Mouse (Mus musculus): Measurements from ENCODE around the gene Snrnp35. TPM values are rescaled to one million over a fixed set of nuclear protein-coding genes. Genes with fewer than 3 reads are reported as not detected.

Snrnp35 gene
- polyA plus RNA-seq, 1 experiment from 2014 or later = 8.9 TPM

- 87% methylated on average over 1 of the region's 1 CpGs for WGBS
- no peaks in the 10 kb centered on the region for H3K36me3 ChIP-seq (ENCODE audit: control insufficient read depth, insufficient read depth, low read length)
- H3K9me3 ChIP-seq (ENCODE audit: control insufficient read depth, low read length) = no peaks in the 10 kb centered on the region
- peaks cover 5% of the 10 kb centered on the region; the same call in 1 of the 2 replicates for H3K4me1 ChIP-seq (ENCODE audit: control insufficient read depth, insufficient read depth, low read length)
- ATAC-seq (ENCODE audit: low read depth) = no peak
- no peak overlapping the region for H3K4me3 ChIP-seq (ENCODE audit: low read depth, low read length)
- no peak overlapping the region for H3K9ac ChIP-seq (replicated peaks; ENCODE audit: low read depth, low read length)
- H3K4me2 ChIP-seq (ENCODE audit: low read depth, low read length) = 0 out of 2 replicates have a peak overlapping the region, but pooled peaks have one; percentile 71
- no peaks in the 10 kb centered on the region for H3K27me3 ChIP-seq (ENCODE audit: control insufficient read depth, insufficient read depth, low read length)
- no peak overlapping the region for H3K27ac ChIP-seq (ENCODE audit: low read depth, low read length)
Observed at GRCm38 (mm10) chr5:124478873-124479204, 4.1 kb upstream of the Snrnp35 start.

- WGBS = 78% methylated on average over 4 of the region's 4 CpGs
- no peak for ATAC-seq (ENCODE audit: low read depth)
Observed at GRCm38 (mm10) chr5:124480119-124480518, 2.8 kb upstream of the Snrnp35 start.

GRCm38 (mm10) chr5:124481714-124482113, 1.2 kb upstream of the Snrnp35 start:
- Histone ChIP-seq H3K4me3 (ENCODE audit: low read depth, low read length) (no peak overlapping the region), H3K27ac (ENCODE audit: low read depth, low read length) (no peak overlapping the region), H3K4me2 (ENCODE audit: low read depth, low read length) (no peak overlapping the region), H3K27me3 (ENCODE audit: control insufficient read depth, insufficient read depth, low read length) (no peaks in the 10 kb centered on the region), H3K9me3 (ENCODE audit: control insufficient read depth, low read length) (no peaks in the 10 kb centered on the region), H3K4me1 (ENCODE audit: control insufficient read depth, insufficient read depth, low read length) (peaks cover 12% of the 10 kb centered on the region; the same call in 1 of the 2 replicates), H3K9ac (replicated peaks; ENCODE audit: low read depth, low read length) (no peak overlapping the region), H3K36me3 (ENCODE audit: control insufficient read depth, insufficient read depth, low read length) (no peaks in the 10 kb centered on the region)
- ATAC-seq (ENCODE audit: low read depth) = no peak
- 89% methylated on average over 4 of the region's 4 CpGs for WGBS

More at GRCm38 (mm10) chr5:124480119-124480518, 2.8 kb upstream of the Snrnp35 start:
- no peak overlapping the region for H3K4me2 ChIP-seq (ENCODE audit: low read depth, low read length)
- H3K27me3 ChIP-seq (ENCODE audit: control insufficient read depth, insufficient read depth, low read length) = no peaks in the 10 kb centered on the region
- H3K27ac ChIP-seq (ENCODE audit: low read depth, low read length) = no peak overlapping the region
- no peaks in the 10 kb centered on the region for H3K36me3 ChIP-seq (ENCODE audit: control insufficient read depth, insufficient read depth, low read length)
- no peak overlapping the region for H3K4me3 ChIP-seq (ENCODE audit: low read depth, low read length)
- H3K4me1 ChIP-seq (ENCODE audit: control insufficient read depth, insufficient read depth, low read length) = peaks cover 12% of the 10 kb centered on the region; the same call in 1 of the 2 replicates
- H3K9ac ChIP-seq (replicated peaks; ENCODE audit: low read depth, low read length) = no peak overlapping the region
- no peaks in the 10 kb centered on the region for H3K9me3 ChIP-seq (ENCODE audit: control insufficient read depth, low read length)

GRCm38 (mm10) chr5:124482436-124482965, 433 bp upstream of the Snrnp35 start:
- H3K9ac ChIP-seq (replicated peaks; ENCODE audit: low read depth, low read length) = peak overlapping the region; percentile 56
- H3K9me3 ChIP-seq (ENCODE audit: control insufficient read depth, low read length) = no peaks in the 10 kb centered on the region
- H3K27ac ChIP-seq (ENCODE audit: low read depth, low read length) = peak overlapping the region; percentile 97
- H3K4me1 ChIP-seq (ENCODE audit: control insufficient read depth, insufficient read depth, low read length) = peaks cover 12% of the 10 kb centered on the region; the same call in 1 of the 2 replicates
- H3K27me3 ChIP-seq (ENCODE audit: control insufficient read depth, insufficient read depth, low read length) = no peaks in the 10 kb centered on the region
- H3K36me3 ChIP-seq (ENCODE audit: control insufficient read depth, insufficient read depth, low read length) = no peaks in the 10 kb centered on the region
- ATAC-seq (ENCODE audit: low read depth) = no peak
- H3K4me2 ChIP-seq (ENCODE audit: low read depth, low read length) = peak overlapping the region; percentile 87
- 9% methylated on average over 13 of the region's 13 CpGs for WGBS
- peak overlapping the region; percentile 60 for H3K4me3 ChIP-seq (ENCODE audit: low read depth, low read length)

GRCm38 (mm10) chr5:124483655-124484396, 892 bp downstream of the Snrnp35 start:
- ATAC-seq (ENCODE audit: low read depth) = peak; percentile 65
- Histone ChIP-seq H3K4me2 (ENCODE audit: low read depth, low read length) (peak overlapping the region; percentile 87), H3K4me3 (ENCODE audit: low read depth, low read length) (peak overlapping the region; percentile 60), H3K27ac (ENCODE audit: low read depth, low read length) (peak overlapping the region; percentile 97), H3K9me3 (ENCODE audit: control insufficient read depth, low read length) (no peaks in the 10 kb centered on the region), H3K36me3 (ENCODE audit: control insufficient read depth, insufficient read depth, low read length) (no peaks in the 10 kb centered on the region), H3K27me3 (ENCODE audit: control insufficient read depth, insufficient read depth, low read length) (no peaks in the 10 kb centered on the region), H3K9ac (replicated peaks; ENCODE audit: low read depth, low read length) (peak overlapping the region; percentile 56), H3K4me1 (ENCODE audit: control insufficient read depth, insufficient read depth, low read length) (peaks cover 8% of the 10 kb centered on the region; the same call in 1 of the 2 replicates)
- 7% methylated on average over 15 of the region's 15 CpGs for whole genome bisulfite sequencing

- Histone ChIP-seq H3K27me3 (ENCODE audit: control insufficient read depth, insufficient read depth, low read length) (no peaks in the 10 kb centered on the region), H3K27ac (ENCODE audit: low read depth, low read length) (no peak overlapping the region), H3K4me2 (ENCODE audit: low read depth, low read length) (no peak overlapping the region), H3K9me3 (ENCODE audit: control insufficient read depth, low read length) (no peaks in the 10 kb centered on the region), H3K36me3 (ENCODE audit: control insufficient read depth, insufficient read depth, low read length) (no peaks in the 10 kb centered on the region), H3K4me3 (ENCODE audit: low read depth, low read length) (no peak overlapping the region), H3K4me1 (ENCODE audit: control insufficient read depth, insufficient read depth, low read length) (peaks cover 7% of the 10 kb centered on the region; the same call in 1 of the 2 replicates), H3K9ac (replicated peaks; ENCODE audit: low read depth, low read length) (no peak overlapping the region)
- WGBS = 92% methylated on average over 5 of the region's 5 CpGs
- ATAC-seq (ENCODE audit: low read depth) = no peak
Observed at GRCm38 (mm10) chr5:124485654-124486053, 2.7 kb downstream of the Snrnp35 start.

- Histone ChIP-seq H3K27ac (ENCODE audit: low read depth, low read length) (no peak overlapping the region), H3K36me3 (ENCODE audit: control insufficient read depth, insufficient read depth, low read length) (peaks cover 4% of the 10 kb centered on the region), H3K27me3 (ENCODE audit: control insufficient read depth, insufficient read depth, low read length) (no peaks in the 10 kb centered on the region), H3K9me3 (ENCODE audit: control insufficient read depth, low read length) (no peaks in the 10 kb centered on the region), H3K4me3 (ENCODE audit: low read depth, low read length) (no peak overlapping the region), H3K4me1 (ENCODE audit: control insufficient read depth, insufficient read depth, low read length) (peaks cover 7% of the 10 kb centered on the region; the same call in 1 of the 2 replicates), H3K9ac (replicated peaks; ENCODE audit: low read depth, low read length) (no peak overlapping the region), H3K4me2 (ENCODE audit: low read depth, low read length) (no peak overlapping the region)
- ATAC-seq (ENCODE audit: low read depth) = no peak
- 85% methylated on average over 3 of the region's 3 CpGs for WGBS
Observed at GRCm38 (mm10) chr5:124488885-124489284, 6.0 kb downstream of the Snrnp35 start.

GRCm38 (mm10) chr5:124491732-124492131, 8.8 kb downstream of the Snrnp35 start:
- Histone ChIP-seq H3K27me3 (ENCODE audit: control insufficient read depth, insufficient read depth, low read length) (no peaks in the 10 kb centered on the region), H3K4me2 (ENCODE audit: low read depth, low read length) (no peak overlapping the region), H3K9me3 (ENCODE audit: control insufficient read depth, low read length) (no peaks in the 10 kb centered on the region), H3K4me3 (ENCODE audit: low read depth, low read length) (no peak overlapping the region), H3K27ac (ENCODE audit: low read depth, low read length) (no peak overlapping the region), H3K36me3 (ENCODE audit: control insufficient read depth, insufficient read depth, low read length) (peaks cover 4% of the 10 kb centered on the region), H3K4me1 (ENCODE audit: control insufficient read depth, insufficient read depth, low read length) (no peaks in the 10 kb centered on the region), H3K9ac (replicated peaks; ENCODE audit: low read depth, low read length) (no peak overlapping the region)
- no peak for ATAC-seq (ENCODE audit: low read depth)
- WGBS = 90% methylated on average over 4 of the region's 4 CpGs

GRCm38 (mm10) chr5:124492618-124493017, 9.7 kb downstream of the Snrnp35 start:
- Histone ChIP-seq H3K36me3 (ENCODE audit: control insufficient read depth, insufficient read depth, low read length) (peaks cover 4% of the 10 kb centered on the region), H3K4me3 (ENCODE audit: low read depth, low read length) (no peak overlapping the region), H3K9me3 (ENCODE audit: control insufficient read depth, low read length) (no peaks in the 10 kb centered on the region), H3K4me1 (ENCODE audit: control insufficient read depth, insufficient read depth, low read length) (no peaks in the 10 kb centered on the region), H3K9ac (replicated peaks; ENCODE audit: low read depth, low read length) (no peak overlapping the region), H3K27me3 (ENCODE audit: control insufficient read depth, insufficient read depth, low read length) (no peaks in the 10 kb centered on the region), H3K27ac (ENCODE audit: low read depth, low read length) (no peak overlapping the region), H3K4me2 (ENCODE audit: low read depth, low read length) (no peak overlapping the region)
- WGBS = 95% methylated on average over 4 of the region's 4 CpGs
- no peak for ATAC-seq (ENCODE audit: low read depth)

Data from neural tube, embryonic 14.5 days (tissue).